Mouse (Mus musculus): ENCODE results near the gene Gal3st2b.
"Not testable (repeated sequence)": the region's sequence is repeated elsewhere in the genome, so short reads cannot be mapped to it uniquely, and the experiment has no call there.

Gene Gal3st2b

DNA sequence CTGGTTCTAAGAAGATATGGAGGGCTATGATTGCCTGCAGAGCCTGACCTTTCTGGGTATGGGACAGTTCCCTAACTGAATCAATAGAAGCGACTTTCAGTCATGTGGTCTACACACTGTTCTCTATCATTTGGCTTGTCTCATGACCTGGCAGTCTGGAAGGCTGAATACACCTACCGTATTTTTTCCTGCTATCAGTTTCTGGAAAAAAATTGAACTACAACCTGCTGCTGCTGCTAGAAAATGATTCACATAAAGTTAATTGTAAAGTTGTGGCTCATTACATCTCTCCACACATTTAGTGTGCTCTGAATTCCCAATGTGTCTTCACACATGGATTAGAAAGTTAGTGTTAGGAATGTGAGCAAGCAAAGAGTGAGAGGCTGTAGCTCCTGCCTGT, at the start of gene Gal3st2b:
TSS of gene Gal3st2b (plus strand) at position 301 of the 400 bp plus-strand sequence.
- not testable (repeated sequence) for DNase-seq (ENCODE audit: low read depth)

DNA sequence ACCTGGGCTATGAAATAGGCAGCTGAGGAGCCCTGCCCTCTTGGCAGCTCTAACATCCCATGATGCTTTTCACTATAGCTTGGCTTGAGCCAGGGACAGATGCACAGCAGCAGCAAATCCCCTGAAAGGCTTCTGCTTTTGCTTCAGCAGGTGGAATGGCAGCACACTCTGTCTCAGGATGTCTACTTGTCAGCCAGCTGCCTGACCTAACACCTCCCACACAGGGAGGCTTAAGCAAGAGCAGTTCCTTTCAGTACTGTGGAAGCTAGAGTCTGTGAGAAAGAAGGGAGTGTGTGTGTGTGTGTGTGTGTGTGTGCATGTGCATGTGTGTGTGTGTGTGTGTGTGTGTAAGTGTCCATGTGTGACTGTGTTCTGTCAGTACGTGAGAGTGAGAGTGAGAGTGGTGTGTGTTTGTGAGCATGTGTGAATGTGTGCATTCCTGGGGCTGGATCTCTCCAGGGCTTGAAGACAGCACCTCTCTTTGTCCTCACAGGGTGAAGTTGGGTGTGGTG, 46.5 kb upstream of the Gal3st2b start:
- not testable (repeated sequence) for DNase-seq (ENCODE audit: low read depth)

DNA sequence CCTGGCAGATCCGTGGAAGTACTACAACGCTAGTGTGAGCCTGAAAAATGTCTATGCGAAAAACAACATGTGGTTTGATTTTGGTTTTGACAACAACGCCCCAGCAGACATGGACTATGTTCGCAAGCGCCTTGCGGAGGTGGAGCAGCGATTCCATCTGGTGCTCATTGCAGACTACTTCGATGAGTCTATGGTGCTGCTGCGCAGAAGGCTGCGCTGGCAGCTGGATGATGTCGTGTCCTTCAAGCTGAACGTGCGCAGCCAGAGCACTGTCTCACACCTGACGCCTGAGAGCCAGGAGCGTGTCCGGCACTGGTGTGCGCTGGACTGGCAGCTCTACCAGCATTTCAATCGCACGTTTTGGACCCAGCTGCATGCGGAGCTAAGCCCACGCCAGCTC, 43.7 kb upstream of the Gal3st2b start:
- DNase-seq (ENCODE audit: low read depth) = not testable (repeated sequence)

DNA sequence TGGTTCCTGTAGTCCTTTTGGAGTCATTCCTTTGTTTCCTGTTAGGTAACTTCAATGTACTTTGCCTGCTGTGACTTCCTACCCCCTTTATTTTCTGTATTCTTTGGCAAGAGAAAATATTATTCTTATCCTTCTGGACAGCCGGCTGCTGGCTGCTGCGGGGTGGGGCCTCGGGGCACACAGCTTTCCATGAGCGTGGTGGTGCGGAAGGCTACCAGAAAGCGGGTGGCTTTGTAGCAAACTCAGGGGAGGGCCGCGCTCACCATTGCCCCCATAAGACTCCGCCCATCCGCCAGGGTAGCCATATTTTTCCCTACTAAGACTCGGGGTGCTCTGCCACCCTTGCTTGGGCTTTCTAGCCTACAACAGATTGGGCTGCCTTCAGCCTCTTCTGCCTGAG, 36.3 kb upstream of the Gal3st2b start:
- not testable (repeated sequence) for DNase-seq (ENCODE audit: low read depth)

DNA sequence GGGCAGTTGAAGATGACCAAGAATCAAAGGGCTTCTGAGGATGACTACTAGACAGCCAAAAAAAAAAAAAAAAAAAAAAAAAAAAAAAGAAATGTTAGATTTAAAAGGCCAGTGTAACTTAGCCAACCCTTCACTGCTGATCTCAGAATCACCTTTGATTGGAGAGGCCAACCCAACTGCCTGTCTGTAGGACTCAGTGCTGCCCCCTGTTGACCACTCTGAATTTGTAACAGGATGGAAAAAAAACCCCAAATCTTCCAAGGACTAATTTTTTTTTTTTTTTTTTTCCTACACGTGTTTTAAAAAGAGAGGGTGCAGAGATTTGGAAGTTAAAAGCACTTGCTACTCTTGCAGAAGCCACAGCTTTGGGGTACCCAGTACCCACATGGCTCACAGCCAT, 27.2 kb upstream of the Gal3st2b start:
- DNase-seq (ENCODE audit: low read depth) = peak; percentile 2

DNA sequence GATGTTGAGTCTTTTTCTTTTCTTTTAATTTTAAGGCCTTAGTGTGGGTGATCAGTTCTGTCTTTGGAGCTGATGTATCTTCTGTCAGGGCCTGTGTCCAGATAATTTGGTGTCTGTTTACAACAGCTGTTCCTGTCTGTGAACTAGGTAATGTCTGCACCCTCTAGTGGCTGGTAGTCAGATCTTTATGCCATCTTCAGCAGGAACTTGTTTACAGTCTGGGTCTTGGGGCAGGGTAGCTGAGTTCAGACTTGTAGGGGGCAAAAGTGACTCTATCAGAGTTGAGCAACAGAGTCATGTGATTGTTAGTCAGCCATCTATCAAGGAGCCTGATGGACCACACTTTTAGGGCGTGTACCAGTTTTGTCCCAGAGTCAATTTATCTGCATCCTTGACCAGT, 20.7 kb upstream of the Gal3st2b start:
- not testable (repeated sequence) for DNase-seq (ENCODE audit: low read depth)

DNA sequence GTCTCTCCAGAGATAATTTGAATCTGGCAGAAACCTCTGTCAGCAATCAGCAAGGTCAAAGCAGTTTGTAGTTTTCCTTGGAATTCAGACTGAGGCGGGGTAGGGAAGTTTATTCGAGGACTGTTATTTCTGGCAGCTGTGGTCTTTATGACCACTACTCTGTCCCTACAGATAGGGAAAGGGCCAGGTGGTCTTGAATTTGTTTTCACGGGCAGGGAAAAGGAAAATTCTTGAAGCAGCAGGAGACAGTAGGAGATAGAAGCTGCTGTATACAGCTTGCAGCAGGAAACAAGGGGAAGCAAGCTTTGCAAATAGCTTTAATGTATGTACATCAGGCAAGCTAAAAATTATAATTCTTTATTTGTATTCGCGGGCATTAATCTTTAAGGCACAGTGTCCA, 16.8 kb upstream of the Gal3st2b start:
- not testable (repeated sequence) for DNase-seq (ENCODE audit: low read depth)

DNA sequence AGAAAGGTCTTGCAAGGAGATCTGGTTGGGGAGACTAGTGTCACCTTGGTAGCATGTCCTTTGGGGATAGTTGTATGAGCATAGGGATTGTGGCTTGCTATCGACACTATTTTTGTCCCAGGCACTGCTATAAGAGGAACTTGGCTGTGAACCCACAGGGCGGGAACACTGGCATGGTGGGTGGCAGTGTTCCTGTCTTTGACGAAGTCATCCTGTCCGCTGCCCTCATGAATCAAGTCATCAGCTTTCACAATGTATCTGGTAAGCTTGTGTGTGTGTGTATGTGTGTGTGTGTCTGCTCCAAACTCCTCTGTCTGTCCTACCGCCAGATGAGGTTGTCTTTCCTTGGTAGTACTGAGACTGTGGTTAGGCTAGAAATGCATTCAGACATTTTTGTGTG, 11.4 kb upstream of the Gal3st2b start:
- DNase-seq (ENCODE audit: low read depth) = not testable (repeated sequence)

DNA sequence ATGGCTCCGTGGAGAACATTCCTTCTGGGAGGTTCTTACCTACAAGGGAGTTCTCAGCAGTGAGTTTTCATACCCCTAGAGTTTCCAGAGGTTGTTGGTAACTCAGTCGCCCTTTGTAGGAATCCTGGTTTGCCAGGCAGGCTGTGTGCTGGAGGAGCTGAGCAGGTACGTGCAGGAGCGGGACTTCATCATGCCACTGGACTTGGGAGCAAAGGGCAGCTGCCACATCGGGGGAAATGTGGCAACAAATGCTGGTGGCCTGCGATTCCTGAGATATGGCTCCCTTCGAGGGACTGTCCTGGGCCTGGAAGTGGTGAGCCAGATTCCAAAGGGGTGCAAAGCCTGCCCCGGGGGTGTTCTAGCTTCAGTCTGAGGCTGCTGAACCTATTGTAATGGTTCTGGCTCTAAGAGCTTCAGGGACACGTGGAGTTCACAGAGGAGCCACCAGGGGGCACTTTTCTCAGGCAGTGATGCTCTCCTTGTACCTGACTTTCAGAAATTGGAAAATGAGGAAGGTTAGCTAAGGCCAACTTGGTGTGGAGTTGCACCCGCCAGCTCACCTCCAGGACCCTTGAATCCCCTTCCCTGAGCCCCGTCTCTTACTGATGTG, 9.0 kb upstream of the Gal3st2b start:
- DNase-seq (ENCODE audit: low read depth) = not testable (repeated sequence)

DNA sequence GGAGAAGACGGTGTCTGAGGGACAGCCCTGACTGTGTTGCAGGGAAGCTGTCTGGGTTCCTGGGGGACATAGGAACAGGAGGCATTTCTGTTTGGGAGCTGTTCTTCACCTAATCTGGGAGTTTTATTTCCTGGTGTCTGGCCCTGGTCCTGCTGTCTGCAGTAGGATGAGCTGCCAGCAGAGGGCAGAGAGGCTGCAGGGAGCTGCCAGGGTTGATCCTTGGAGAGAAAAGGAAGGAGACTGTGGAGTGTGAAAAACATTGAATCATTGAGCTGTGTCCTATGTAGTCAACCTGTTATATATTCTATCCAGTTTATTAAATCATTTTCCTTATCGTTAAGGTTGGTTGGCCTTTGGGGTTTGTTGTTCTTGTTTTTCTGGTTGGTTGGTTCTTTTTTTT, 6.2 kb upstream of the Gal3st2b start:
- DNase-seq (ENCODE audit: low read depth) = not testable (repeated sequence)

DNA sequence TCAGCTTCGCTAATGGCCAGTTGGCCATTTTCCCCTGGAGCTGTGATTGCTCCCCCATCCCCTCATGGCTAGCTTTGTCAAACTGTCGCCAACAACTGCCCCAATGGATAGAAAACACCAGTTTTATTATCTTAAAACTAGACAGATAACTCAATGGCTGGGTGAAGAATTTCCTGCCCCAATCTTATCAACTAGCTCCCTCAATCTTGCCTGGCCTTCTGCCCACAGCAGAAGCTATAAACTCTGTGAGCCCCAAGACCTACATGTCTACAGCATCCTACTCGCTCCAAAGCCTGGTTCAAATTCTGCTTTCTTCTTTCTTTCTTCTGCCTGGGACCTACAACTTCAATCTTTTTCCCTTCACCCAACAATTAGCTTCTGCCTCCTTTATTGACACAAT, 951 bp upstream of the Gal3st2b start:
- DNase-seq (ENCODE audit: low read depth) = not testable (repeated sequence)

DNA sequence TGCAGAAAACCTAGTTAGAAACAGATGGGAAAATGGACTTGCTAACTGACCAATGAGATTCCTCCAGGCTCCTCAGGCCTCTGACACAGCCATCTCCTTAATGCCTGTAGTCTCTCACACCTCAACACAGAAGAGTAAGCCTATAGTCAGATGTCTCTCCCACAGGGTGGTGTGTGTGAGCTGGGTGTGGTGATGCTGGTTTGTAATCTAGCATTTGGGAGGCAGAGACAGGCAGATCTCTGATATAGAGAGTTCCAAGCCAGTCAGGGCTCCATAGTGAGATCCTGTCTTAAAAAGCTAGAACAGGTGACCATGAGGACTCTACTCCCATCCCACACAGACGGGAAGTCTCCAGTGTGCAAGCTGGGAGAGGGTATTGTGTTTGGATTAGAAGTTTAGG, 664 bp downstream of the Gal3st2b start:
- not testable (repeated sequence) for DNase-seq (ENCODE audit: low read depth)

DNA sequence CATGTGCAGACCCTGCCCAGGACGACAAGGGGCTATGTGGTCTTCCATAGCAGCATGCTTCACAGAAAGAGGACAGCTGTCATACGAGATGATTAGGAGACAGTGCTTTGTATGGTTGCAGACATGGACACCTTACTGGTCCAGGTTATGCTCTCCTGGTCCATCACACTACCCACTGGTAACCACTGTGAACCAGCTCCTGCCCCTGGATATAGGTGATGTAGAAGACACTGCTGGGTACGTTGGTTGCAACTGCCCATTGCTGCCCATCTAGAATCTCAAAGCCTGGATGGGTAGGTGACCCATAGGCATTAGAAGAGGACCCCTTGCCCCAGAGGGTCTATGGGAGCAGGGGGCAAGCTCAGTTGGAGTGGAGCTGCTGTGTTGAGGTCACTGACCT, 1.2 kb downstream of the Gal3st2b start:
- not testable (repeated sequence) for DNase-seq (ENCODE audit: low read depth)

DNA sequence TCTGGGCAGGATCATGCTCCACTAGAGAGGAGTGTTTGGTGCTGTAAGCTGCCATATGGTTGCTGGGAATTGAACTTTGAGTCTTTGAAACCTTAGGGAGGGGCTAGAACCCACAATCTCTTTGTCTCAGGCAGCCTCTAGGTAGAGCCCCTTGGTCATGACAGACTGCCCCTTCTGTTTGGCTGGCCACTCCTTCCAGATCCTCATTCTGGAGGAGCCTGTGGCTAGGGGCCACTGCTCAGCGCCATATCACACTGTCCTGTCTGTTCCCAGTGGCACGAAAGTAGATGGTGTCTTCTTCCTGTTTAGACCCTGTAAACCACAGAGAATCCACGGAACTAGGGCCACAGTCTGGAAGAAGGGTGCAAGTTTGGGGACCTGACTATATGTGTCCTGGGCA, 4.5 kb downstream of the Gal3st2b start:
- DNase-seq (ENCODE audit: low read depth) = not testable (repeated sequence)

DNA sequence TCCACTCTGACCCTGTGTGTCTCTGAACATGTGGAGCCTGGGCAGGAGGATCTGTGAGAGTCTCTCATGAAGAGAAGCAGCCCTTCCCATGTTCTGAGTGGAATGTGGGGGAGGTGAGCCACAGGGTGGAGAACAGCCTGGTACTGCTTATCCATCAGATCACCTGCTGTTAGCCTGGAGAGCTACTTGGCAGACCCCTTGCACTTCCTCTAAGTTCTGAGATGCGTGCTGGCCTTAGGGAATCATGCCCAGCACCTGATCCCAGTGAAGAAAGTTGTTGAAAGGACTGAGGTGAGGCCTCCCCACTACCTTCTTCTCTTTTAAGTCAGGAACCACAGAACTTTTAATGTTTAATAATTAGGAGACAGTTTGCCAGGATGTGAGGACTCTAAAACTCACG, 5.0 kb downstream of the Gal3st2b start:
- not testable (repeated sequence) for DNase-seq (ENCODE audit: low read depth)

DNA sequence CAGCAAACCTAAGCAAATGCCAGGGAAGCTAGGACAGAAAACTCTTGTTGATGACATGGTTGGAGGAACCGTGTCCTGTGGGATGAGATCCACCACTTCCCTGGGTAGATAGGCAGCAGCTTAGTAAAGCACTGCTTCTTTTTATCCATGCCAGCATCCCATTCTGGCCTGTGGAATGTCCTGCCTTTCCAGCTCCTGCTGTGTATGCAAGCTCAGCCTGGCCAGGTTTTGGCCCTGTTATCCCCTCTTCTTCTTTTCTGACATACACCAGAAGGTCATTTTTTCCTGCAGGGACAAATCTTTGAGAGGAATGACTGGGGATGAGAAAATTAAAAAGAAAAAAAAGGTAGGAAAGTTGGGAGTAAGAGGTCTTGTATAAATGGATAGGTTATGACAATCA, 17.3 kb downstream of the Gal3st2b start:
- not testable (repeated sequence) for DNase-seq (ENCODE audit: low read depth)

DNA sequence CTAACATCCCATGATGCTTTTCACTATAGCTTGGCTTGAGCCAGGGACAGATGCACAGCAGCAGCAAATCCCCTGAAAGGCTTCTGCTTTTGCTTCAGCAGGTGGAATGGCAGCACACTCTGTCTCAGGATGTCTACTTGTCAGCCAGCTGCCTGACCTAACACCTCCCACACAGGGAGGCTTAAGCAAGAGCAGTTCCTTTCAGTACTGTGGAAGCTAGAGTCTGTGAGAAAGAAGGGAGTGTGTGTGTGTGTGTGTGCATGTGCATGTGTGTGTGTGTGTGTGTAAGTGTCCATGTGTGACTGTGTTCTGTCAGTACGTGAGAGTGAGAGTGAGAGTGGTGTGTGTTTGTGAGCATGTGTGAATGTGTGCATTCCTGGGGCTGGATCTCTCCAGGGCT, 19.7 kb downstream of the Gal3st2b start:
- DNase-seq (ENCODE audit: low read depth) = not testable (repeated sequence)

DNA sequence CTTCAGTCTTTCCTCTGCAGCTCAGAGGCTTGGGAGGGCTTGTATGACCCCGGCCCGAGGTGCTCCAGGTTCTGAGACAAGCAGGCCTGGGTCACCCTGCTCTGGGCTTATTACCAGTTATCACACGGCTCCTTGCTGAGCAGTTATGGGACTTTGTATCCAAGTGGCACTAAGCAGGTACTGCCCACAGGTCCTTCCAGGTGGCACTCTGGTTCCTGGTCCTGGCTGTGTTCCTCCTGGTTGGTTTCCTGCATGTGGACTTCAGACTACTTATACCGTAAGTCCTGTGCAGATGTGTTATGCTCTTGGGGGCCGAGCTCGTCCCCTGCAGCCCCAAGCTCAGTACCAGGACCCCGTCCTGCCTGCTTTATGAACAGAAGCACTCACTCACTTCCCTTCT, 20.3 kb downstream of the Gal3st2b start:
- DNase-seq (ENCODE audit: low read depth) = not testable (repeated sequence)

DNA sequence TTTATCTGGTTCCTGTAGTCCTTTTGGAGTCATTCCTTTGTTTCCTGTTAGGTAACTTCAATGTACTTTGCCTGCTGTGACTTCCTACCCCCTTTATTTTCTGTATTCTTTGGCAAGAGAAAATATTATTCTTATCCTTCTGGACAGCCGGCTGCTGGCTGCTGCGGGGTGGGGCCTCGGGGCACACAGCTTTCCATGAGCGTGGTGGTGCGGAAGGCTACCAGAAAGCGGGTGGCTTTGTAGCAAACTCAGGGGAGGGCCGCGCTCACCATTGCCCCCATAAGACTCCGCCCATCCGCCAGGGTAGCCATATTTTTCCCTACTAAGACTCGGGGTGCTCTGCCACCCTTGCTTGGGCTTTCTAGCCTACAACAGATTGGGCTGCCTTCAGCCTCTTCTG, 31.0 kb downstream of the Gal3st2b start:
- DNase-seq (ENCODE audit: low read depth) = not testable (repeated sequence)

DNA sequence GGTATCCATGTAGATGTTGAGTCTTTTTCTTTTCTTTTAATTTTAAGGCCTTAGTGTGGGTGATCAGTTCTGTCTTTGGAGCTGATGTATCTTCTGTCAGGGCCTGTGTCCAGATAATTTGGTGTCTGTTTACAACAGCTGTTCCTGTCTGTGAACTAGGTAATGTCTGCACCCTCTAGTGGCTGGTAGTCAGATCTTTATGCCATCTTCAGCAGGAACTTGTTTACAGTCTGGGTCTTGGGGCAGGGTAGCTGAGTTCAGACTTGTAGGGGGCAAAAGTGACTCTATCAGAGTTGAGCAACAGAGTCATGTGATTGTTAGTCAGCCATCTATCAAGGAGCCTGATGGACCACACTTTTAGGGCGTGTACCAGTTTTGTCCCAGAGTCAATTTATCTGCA, 48.4 kb downstream of the Gal3st2b start:
- not testable (repeated sequence) for DNase-seq (ENCODE audit: low read depth)

DNA sequence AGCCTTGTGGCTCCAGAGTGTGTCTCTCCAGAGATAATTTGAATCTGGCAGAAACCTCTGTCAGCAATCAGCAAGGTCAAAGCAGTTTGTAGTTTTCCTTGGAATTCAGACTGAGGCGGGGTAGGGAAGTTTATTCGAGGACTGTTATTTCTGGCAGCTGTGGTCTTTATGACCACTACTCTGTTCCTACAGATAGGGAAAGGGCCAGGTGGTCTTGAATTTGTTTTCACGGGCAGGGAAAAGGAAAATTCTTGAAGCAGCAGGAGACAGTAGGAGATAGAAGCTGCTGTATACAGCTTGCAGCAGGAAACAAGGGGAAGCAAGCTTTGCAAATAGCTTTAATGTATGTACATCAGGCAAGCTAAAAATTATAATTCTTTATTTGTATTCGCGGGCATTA, 52.3 kb downstream of the Gal3st2b start:
- not testable (repeated sequence) for DNase-seq (ENCODE audit: low read depth)

DNA sequence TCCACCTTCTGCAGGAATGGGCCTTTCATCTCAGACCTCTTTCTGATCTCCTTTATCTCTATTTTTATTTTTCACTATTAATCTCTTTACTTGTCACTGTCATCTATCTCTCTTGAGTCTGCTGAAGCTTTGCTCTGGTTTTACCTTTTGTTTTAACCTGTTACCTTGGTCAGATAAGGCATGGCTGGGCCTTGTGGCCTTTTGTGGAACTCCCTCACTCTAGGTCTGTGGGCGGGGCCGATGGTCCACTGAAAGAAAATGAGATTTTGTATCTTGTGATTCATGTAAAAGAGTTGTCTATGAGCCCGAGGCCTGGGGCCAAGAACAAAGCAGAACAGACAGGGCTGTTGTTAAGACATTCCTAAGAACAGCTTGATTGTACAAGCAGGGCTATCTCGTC, 52.7 kb downstream of the Gal3st2b start:
- not testable (repeated sequence) for DNase-seq (ENCODE audit: low read depth)

DNA sequence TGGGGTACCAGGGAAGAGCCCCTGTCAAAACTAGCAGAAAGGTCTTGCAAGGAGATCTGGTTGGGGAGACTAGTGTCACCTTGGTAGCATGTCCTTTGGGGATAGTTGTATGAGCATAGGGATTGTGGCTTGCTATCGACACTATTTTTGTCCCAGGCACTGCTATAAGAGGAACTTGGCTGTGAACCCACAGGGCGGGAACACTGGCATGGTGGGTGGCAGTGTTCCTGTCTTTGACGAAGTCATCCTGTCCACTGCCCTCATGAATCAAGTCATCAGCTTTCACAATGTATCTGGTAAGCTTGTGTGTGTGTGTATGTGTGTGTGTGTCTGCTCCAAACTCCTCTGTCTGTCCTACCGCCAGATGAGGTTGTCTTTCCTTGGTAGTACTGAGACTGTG, 57.7 kb downstream of the Gal3st2b start:
- not testable (repeated sequence) for DNase-seq (ENCODE audit: low read depth)

DNA sequence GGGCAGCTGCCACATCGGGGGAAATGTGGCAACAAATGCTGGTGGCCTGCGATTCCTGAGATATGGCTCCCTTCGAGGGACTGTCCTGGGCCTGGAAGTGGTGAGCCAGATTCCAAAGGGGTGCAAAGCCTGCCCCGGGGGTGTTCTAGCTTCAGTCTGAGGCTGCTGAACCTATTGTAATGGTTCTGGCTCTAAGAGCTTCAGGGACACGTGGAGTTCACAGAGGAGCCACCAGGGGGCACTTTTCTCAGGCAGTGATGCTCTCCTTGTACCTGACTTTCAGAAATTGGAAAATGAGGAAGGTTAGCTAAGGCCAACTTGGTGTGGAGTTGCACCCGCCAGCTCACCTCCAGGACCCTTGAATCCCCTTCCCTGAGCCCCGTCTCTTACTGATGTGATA, 60.2 kb downstream of the Gal3st2b start:
- not testable (repeated sequence) for DNase-seq (ENCODE audit: low read depth)

Measured in naive thymus-derived CD4-positive, alpha-beta T cell, adult 2 months (primary cell).